Mouse (Mus musculus): ENCODE measurements around the gene Tcf7l1. TPM values are rescaled to one million over a fixed set of nuclear protein-coding genes. Genes with fewer than 3 reads are reported as not detected.

The Tcf7l1 gene
- polyA plus RNA-seq, 1 experiment from 2014 or later, result 7.2 TPM

DNA sequence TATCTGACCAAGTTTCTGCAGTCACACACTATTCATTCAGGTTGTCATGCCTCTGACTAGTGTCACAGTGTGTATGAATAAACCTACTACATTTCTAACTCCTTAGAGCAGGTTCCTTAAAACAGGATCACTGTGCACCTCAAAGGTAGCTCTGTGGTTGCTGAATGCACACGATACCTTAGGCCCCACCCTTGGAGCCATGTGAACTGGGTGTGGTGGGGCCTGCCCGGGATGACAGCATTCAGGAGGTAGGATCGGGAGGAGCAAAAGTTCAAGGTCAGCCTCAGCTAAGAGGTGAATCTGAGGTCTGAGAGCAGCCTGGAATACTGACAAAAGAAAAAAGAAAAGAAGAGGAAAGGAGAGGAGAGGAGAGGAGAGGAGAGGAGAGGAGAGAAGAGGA, 19.3 kb upstream of the Tcf7l1 start:
- no peak overlapping the region for H3K9ac ChIP-seq
- H3K4me2 ChIP-seq, result no peak overlapping the region
- H3K36me3 ChIP-seq, result no peaks in the 10 kb centered on the region
- ATAC-seq (ENCODE audit: low FRiP score, low read depth), result no peak
- H3K9me3 ChIP-seq, result no peaks in the 10 kb centered on the region
- no peaks in the 10 kb centered on the region for H3K27me3 ChIP-seq
- H3K4me1 ChIP-seq (replicated peaks), result no peaks in the 10 kb centered on the region
- WGBS, result 75% methylated on average over 3 of the region's 3 CpGs
- H3K27ac ChIP-seq (replicated peaks), result no peak overlapping the region
- no peak overlapping the region for H3K4me3 ChIP-seq

DNA sequence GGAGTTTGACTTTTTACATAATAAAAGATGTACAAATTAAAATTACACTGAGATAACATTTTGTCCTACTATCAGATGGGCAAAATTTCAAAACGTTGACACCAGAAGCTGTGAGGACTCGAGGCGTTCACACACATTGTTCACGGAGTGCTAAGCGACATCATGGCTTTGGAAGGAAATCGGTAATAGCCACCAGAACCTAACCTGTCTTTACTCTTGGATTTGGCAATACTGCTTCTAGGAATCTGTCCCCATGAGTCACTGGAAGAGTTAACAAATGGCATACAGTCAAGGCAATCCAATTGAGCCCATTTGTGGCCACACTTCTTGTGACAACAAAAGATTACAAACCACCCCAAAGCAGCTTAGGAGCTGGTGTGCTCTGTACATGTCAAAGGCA, 14.6 kb upstream of the Tcf7l1 start:
- H3K36me3 ChIP-seq, result no peaks in the 10 kb centered on the region
- no peak overlapping the region for H3K9ac ChIP-seq
- H3K4me3 ChIP-seq, result no peak overlapping the region
- H3K27me3 ChIP-seq, result no peaks in the 10 kb centered on the region
- 93% methylated on average over 6 of the region's 6 CpGs for WGBS
- no peak for ATAC-seq (ENCODE audit: low FRiP score, low read depth)
- no peaks in the 10 kb centered on the region for H3K9me3 ChIP-seq
- no peaks in the 10 kb centered on the region for H3K4me1 ChIP-seq (replicated peaks)
- H3K27ac ChIP-seq (replicated peaks), result no peak overlapping the region
- H3K4me2 ChIP-seq, result no peak overlapping the region

GRCm38 (mm10) chr6:72802119-72802518, 13.1 kb upstream of the Tcf7l1 start:
- WGBS, result 89% methylated on average over 6 of the region's 6 CpGs

GRCm38 (mm10) chr6:72800641-72801040, 11.6 kb upstream of the Tcf7l1 start:
- Histone ChIP-seq H3K4me2 (no peak overlapping the region), H3K27me3 (no peaks in the 10 kb centered on the region), H3K27ac (replicated peaks) (no peak overlapping the region), H3K4me1 (replicated peaks) (no peaks in the 10 kb centered on the region), H3K9me3 (no peaks in the 10 kb centered on the region), H3K4me3 (no peak overlapping the region), H3K36me3 (no peaks in the 10 kb centered on the region), H3K9ac (no peak overlapping the region)
- no peak for ATAC-seq (ENCODE audit: low FRiP score, low read depth)
- 38% methylated on average over 2 of the region's 2 CpGs for WGBS

More at GRCm38 (mm10) chr6:72802119-72802518, 13.1 kb upstream of the Tcf7l1 start:
- no peak overlapping the region for H3K27ac ChIP-seq (replicated peaks)
- H3K4me2 ChIP-seq, result no peak overlapping the region
- H3K9ac ChIP-seq, result no peak overlapping the region
- H3K4me3 ChIP-seq, result no peak overlapping the region
- H3K9me3 ChIP-seq, result no peaks in the 10 kb centered on the region
- H3K4me1 ChIP-seq (replicated peaks), result no peaks in the 10 kb centered on the region
- H3K27me3 ChIP-seq, result no peaks in the 10 kb centered on the region
- ATAC-seq (ENCODE audit: low FRiP score, low read depth), result no peak
- H3K36me3 ChIP-seq, result no peaks in the 10 kb centered on the region

- no peaks in the 10 kb centered on the region for H3K27me3 ChIP-seq
- no peak overlapping the region for H3K27ac ChIP-seq (replicated peaks)
- no peak for ATAC-seq (ENCODE audit: low FRiP score, low read depth)
- no peaks in the 10 kb centered on the region for H3K36me3 ChIP-seq
- H3K9me3 ChIP-seq, result no peaks in the 10 kb centered on the region
- no peaks in the 10 kb centered on the region for H3K4me1 ChIP-seq (replicated peaks)
- H3K4me2 ChIP-seq, result no peak overlapping the region
- H3K9ac ChIP-seq, result no peak overlapping the region
- no peak overlapping the region for H3K4me3 ChIP-seq
Measured at GRCm38 (mm10) chr6:72797763-72798162, 8.7 kb upstream of the Tcf7l1 start.

GRCm38 (mm10) chr6:72795444-72795843, 6.4 kb upstream of the Tcf7l1 start:
- 41% methylated on average over 16 of the region's 16 CpGs for WGBS
- no peak for ATAC-seq (ENCODE audit: low FRiP score, low read depth)
- no peak overlapping the region for H3K4me3 ChIP-seq
- peak overlapping the region; percentile 15; the same call in 1 of the 2 replicates for H3K4me2 ChIP-seq
- H3K27ac ChIP-seq (replicated peaks), result no peak overlapping the region
- H3K27me3 ChIP-seq, result peaks cover 5% of the 10 kb centered on the region
- H3K9ac ChIP-seq, result no peak overlapping the region
- no peaks in the 10 kb centered on the region for H3K36me3 ChIP-seq
- H3K9me3 ChIP-seq, result no peaks in the 10 kb centered on the region
- no peaks in the 10 kb centered on the region for H3K4me1 ChIP-seq (replicated peaks)

GRCm38 (mm10) chr6:72794870-72795269, 5.8 kb upstream of the Tcf7l1 start:
- no peak overlapping the region for H3K4me2 ChIP-seq
- 43% methylated on average over 7 of the region's 7 CpGs for WGBS
- no peak overlapping the region for H3K4me3 ChIP-seq
- peaks cover 10% of the 10 kb centered on the region for H3K27me3 ChIP-seq
- H3K9ac ChIP-seq, result no peak overlapping the region
- no peak overlapping the region for H3K27ac ChIP-seq (replicated peaks)
- no peak for ATAC-seq (ENCODE audit: low FRiP score, low read depth)
- no peaks in the 10 kb centered on the region for H3K36me3 ChIP-seq
- H3K4me1 ChIP-seq (replicated peaks), result no peaks in the 10 kb centered on the region
- no peaks in the 10 kb centered on the region for H3K9me3 ChIP-seq

DNA sequence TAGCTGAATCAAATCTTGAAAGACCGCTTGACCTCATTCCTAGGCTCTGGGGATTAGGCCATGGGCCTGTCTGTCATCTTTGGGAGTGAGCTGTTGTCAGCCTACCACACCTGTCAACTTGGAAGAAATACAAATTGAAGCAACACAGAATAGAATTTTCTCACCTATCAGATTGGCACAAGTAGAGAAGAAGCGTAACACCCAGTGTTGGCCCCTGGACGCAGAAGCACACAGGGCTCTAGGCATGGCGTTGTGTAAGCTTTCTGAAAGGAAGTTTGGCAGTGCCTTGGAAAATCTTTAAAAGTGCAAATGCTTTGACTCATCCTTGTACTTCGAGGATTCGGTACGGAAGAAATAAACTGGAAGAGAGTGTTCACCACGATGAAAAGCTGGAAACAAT, 3.6 kb upstream of the Tcf7l1 start:
- Histone ChIP-seq H3K9ac (no peak overlapping the region), H3K27me3 (peaks cover 14% of the 10 kb centered on the region), H3K4me3 (no peak overlapping the region), H3K27ac (replicated peaks) (no peak overlapping the region), H3K4me2 (no peak overlapping the region), H3K9me3 (no peaks in the 10 kb centered on the region), H3K4me1 (replicated peaks) (peaks cover 17% of the 10 kb centered on the region), H3K36me3 (no peaks in the 10 kb centered on the region)
- 97% methylated on average over 8 of the region's 8 CpGs for WGBS
- no peak for ATAC-seq (ENCODE audit: low FRiP score, low read depth)

DNA sequence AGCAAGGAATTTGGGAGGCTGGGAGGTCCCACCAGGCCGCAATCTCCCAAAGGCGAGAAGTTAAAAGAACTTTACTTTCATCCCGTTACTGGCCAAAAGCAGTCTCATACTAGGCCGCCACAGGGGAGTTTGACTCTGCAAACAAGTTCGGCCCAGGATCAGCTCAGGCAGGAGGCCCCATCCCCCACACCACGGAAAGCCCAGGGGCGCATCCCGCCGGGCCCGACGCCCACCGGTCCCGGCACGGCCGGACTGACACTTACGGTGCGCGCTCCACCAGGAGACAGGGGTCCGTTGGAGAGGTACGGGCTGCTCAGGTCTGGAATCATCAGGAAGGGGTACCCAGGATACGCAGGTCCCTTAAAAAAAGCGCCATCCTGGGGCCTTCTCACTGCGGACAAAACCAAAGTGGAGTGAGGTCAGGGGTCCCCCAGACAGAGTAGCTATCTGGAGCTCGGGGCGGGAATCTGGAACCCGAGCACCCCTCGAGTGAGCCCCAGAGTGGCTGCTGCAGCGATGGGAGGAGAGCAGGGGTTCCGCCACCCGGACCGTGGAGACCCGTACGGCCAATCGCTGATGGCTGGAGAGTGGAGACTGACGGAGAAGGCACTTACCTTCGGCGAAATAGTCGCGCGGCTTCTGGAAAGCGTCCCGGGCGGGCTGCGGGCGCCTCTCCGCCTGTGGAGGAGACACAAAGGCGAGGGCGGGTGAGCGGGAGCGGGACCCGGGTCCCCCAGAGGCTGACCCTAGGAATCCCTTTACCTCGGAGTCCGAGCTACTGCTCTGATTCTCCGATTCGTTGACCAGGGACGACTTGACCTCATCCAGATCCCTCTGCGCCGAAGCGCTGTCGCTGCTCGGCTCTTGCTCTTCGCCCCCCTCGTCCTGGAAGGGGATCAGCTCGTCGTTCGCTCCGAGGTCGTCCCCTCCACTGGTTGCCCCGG, 834 bp downstream of the Tcf7l1 start:
- H3K27me3 ChIP-seq, result peaks cover 14% of the 10 kb centered on the region
- no peaks in the 10 kb centered on the region for H3K9me3 ChIP-seq
- WGBS, result under 1% methylated on average over 69 of the region's 69 CpGs
- H3K9ac ChIP-seq, result peak overlapping the region; percentile 59
- H3K4me3 ChIP-seq, result peak overlapping the region; percentile 68
- H3K4me1 ChIP-seq (replicated peaks), result peaks cover 27% of the 10 kb centered on the region
- peak overlapping the region; percentile 100 for H3K4me2 ChIP-seq
- peak overlapping the region; percentile 80 for H3K27ac ChIP-seq (replicated peaks)
- H3K36me3 ChIP-seq, result no peaks in the 10 kb centered on the region
- peak; percentile 39 for ATAC-seq (ENCODE audit: low FRiP score, low read depth)

DNA sequence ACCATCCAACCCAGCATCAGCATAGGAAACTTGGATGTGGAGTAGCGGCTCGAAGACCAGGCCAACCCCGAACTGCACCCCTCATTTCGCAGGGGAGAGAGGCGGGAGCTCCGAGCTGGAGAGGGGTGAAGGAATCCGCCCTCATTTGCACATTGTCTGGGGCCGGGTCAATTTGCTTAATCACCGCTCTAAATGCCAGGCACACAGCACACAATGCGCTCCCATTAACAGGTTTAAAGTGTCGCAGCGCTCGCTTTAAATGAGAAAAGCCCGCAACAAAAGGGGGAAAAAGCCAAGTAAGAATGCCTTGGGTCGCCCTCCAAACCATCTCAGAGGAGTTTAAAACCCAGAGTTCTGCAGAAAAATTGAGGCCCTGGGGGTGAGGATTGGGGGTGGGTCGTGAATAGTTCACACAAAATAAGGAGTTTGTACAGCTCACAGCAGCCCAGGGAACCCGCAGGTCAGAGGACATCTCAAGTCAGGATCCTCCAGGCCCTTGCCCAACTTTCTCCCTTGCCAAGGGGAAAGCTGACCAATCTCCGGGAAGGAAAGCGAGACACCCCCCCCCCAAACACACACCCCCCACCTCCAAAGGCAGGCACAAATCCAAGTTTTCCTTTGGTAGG, 1.6 kb downstream of the Tcf7l1 start:
- Histone ChIP-seq H3K4me3 (peak overlapping the region; percentile 68), H3K27ac (replicated peaks) (0 out of 2 replicates have a peak overlapping the region, but pooled peaks have one; percentile 80), H3K27me3 (peaks cover 14% of the 10 kb centered on the region), H3K4me2 (peak overlapping the region; percentile 100), H3K9me3 (no peaks in the 10 kb centered on the region), H3K4me1 (replicated peaks) (peaks cover 27% of the 10 kb centered on the region), H3K9ac (no peak overlapping the region), H3K36me3 (no peaks in the 10 kb centered on the region)
- WGBS, result 3% methylated on average over 19 of the region's 19 CpGs
- ATAC-seq (ENCODE audit: low FRiP score, low read depth), result no peak

DNA sequence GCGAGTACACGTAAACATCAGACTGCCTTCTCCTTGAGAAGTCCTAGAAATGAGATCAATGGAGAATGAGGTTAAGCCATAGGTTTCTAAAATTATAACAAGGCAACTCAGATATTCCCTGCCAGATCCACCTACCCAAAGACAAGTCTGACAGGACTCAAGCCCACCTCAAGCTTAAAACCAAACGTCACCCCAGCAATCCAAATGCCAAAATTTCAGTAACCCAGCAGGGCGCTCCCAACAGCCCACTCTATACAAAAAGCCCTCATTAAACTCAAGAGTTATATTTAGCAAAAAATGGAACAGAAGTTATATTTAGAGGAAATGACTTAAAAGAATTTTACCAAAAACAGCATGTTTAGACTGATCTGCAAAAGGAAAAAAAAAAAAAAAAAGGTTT, 5.3 kb downstream of the Tcf7l1 start:
- Histone ChIP-seq H3K36me3 (no peaks in the 10 kb centered on the region), H3K9me3 (no peaks in the 10 kb centered on the region), H3K9ac (no peak overlapping the region), H3K27ac (replicated peaks) (no peak overlapping the region), H3K4me2 (no peak overlapping the region), H3K4me3 (no peak overlapping the region), H3K27me3 (no peaks in the 10 kb centered on the region), H3K4me1 (replicated peaks) (peaks cover 22% of the 10 kb centered on the region)
- no peak for ATAC-seq (ENCODE audit: low FRiP score, low read depth)
- 90% methylated on average over 4 of the region's 4 CpGs for WGBS
